Mouse (Mus musculus) gastrocnemius, adult 18-20 months (tissue): ENCODE results near the gene Vps11. TPM values are rescaled to one million over a fixed set of nuclear protein-coding genes. Genes with fewer than 3 reads are reported as not detected.
"Not testable (repeated sequence)": the region's sequence is repeated elsewhere in the genome, so short reads cannot be mapped to it uniquely, and the experiment has no call there.

Experiments
- DNase-seq: peaks from one replicate; pipeline ENCODE4 v3.0.0; 2021; ENCODE audit warnings: low spot score
- long read RNA-seq, 2 experiments: library from polyadenylated mRNA; stranded (forward); transcript quantifications; one replicate each; pipeline ENCODE4 v2.0.0; 2021
- total RNA-seq, 2 experiments: library from RNA; stranded (reverse); gene quantifications; 2 replicates each; pipeline ENCODE4 v1.2.3; 2021

Vps11 gene
- 10 to 100 TPM; 17.7 to 17.8 TPM for total RNA-seq
- long read RNA-seq, experiment 1, transcript Vps11-201 (16 exons, 3,536 nt): major isoform, 78 of 86 reads
- long read RNA-seq, experiment 1, partial matches to known transcripts: 5 of 86 reads
- long read RNA-seq, experiment 1, other reads (novel, unspliced or antisense): 3 of 86 reads
- long read RNA-seq, experiment 2, transcript Vps11-201 (16 exons, 3,536 nt): major isoform, 48 of 58 reads
- long read RNA-seq, experiment 2, partial matches to known transcripts: 8 of 58 reads
- long read RNA-seq, experiment 2, other reads (novel, unspliced or antisense): 2 of 58 reads

DNA sequence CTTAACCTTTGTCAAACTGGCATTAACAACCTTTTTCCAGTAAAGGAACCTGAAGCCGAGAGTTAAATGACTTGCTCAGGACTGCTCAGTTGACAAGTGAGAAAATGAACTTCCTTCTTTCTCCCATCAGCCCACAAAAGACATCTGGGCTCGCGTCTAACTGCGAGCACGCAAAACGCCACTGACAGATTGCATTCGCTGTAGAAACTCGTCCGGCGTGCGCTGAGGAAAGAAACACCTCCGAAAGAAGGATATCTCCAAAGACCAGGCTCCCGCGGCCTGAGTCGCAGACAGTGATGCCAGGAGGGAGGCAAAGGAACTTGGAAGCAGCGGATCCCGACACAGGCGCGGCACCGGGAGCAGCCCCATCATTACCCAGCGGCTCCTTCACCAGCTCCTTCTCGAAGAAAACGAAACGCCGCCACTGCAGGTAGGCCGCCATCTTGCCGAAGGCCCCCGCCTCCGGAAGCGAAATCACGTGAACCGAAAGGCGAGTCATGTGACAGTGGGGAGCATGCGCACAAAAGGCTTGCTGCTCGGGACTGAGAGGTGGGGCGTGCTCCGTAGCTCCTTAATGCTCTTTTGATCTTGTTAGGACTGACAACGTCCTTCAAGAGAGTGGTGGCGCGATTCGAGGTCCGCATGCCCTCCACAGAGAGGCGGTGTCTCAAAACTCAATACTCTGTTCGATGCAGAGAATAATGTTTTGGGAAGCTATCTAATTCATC is at the start of gene Vps11:
Vps11 (minus strand) TSS at position 481 of the 728 bp plus-strand sequence.
- DNase-seq: peak; percentile 96

- no peak for DNase-seq
Observed at GRCm38 (mm10) chr9:44410647-44411336, 49.3 kb upstream of the Vps11 start.

- DNase-seq: not testable (repeated sequence)
Observed at GRCm38 (mm10) chr9:44408693-44409092, 47.2 kb upstream of the Vps11 start.

DNA sequence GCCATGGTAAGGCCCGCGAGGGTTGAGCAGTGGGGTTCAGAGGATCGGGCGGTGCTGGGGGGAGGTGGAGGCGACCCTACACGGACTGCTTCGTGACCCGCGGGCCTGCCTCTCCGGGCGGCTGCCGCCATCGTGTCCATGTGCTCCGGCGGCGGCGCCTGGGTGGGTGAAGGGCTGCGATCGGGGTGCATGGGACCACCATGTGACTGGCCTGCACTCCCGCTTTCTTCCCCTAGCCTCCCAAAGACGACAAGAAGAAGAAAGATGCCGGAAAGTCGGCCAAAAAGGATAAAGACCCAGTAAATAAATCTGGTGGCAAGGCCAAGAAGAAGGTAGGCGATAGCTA is 46.3 kb upstream of the Vps11 start:
- DNase-seq: no peak

DNA sequence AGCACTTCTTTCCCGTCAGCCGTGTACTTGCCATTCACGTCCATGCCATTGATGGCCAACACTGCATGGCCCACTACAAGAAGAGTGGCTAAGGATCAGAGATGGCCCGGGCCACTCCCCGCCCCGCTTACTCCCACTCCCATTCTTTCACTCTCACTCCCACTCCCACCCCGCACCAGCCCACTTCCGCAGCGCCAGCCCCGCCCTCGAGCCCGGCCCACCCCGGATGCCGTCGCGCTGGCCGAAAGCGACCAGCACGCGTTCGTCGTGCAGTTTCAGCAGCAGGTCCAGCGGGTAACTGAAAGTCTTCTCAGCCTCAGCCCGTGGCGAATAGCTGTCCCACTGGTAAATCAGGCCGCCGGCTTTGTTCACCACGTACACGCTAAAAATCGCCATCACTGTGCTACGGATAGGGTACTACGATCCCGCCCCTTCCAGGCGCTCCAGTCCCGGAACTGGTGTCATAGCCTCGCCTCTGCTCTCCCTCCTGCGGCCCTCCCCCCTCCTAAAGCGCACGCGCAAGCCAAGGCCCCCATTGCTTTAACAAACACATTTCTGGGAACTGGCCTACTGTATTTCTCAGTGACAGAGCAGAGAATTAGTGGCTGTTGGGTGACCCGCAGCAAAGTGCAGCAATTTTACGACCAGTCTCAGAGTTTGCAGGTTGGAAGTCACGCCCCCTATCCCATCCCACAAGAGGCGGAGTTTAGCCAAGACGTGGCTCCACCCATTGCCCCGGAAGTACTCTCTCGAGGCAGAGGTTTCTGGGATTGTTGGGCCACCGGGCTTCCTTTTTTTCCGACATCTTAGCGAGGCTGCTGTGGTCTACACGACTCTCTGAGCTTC is 45.7 kb upstream of the Vps11 start, which contains the start of the genes Rps25 and Trappc4:
Rps25 (plus strand) TSS at position 234 of the 846 bp plus-strand sequence.
Trappc4 (minus strand) TSS at position 695 of the 846 bp plus-strand sequence.
- peak; percentile 94 for DNase-seq

GRCm38 (mm10) chr9:44405011-44405410 is 43.5 kb upstream of the Vps11 start:
- DNase-seq: no peak

GRCm38 (mm10) chr9:44401081-44401480 is 39.6 kb upstream of the Vps11 start:
- peak; percentile 47 for DNase-seq

DNA sequence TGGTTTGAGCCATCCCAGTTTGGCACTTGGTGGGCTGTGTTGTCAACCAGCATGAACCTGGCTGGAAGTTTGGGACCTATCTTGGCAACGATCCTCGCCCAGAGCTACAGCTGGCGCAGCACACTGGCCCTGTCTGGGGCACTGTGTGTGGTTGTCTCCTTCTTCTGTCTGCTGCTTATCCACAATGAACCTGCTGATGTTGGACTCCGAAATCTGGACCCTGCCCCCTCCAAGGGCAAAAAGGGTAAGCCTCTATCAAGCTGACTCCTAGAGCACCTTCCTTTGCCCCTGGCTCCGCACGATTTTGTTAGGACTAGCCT is 38.3 kb upstream of the Vps11 start:
- DNase-seq: no peak

GRCm38 (mm10) chr9:44399114-44399794 is 37.8 kb upstream of the Vps11 start:
- peak; percentile 80 for DNase-seq

- peak; percentile 24 for DNase-seq
Observed at GRCm38 (mm10) chr9:44398551-44398950, 37.1 kb upstream of the Vps11 start.

GRCm38 (mm10) chr9:44398087-44398486 is 36.6 kb upstream of the Vps11 start:
- peak; percentile 33 for DNase-seq

DNA sequence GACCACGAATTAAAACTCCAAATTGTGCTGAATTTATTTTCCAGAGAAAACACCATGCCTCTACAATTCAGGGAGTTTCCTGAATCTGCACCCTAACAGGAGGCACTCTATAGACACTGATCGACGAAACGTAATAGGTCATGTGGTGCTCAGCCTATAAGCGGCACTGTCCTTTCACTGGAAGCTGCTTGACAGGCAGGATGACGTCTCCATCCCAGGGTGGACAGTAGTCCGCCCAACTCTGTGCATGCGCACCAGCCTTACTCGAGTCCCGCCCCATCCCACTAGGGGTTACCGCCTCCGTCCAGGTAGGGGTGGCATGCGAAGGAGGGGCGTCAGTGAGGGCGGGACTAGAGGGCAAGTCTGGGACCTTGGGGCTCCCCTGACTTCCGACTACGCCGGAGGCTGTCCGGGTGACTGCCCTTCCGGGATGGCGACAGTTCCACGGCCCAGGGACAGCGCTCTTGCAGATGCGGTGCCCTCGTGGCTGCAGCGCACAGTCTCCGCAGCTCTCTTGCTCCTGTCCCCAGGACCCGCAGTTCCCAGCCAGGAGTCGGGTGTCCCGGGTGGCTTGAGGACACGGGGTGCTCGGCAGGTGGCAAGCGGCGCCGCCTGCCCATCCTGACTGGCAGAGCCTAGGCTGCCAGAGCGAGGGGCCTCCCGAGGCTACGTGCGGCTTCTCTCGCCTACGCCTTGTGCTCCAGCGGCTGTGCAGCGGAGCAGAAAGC is 35.4 kb upstream of the Vps11 start, which contains the start of gene Slc37a4:
Slc37a4 (plus strand) TSS at position 169 of the 728 bp plus-strand sequence.
- DNase-seq: peak; percentile 96

DNA sequence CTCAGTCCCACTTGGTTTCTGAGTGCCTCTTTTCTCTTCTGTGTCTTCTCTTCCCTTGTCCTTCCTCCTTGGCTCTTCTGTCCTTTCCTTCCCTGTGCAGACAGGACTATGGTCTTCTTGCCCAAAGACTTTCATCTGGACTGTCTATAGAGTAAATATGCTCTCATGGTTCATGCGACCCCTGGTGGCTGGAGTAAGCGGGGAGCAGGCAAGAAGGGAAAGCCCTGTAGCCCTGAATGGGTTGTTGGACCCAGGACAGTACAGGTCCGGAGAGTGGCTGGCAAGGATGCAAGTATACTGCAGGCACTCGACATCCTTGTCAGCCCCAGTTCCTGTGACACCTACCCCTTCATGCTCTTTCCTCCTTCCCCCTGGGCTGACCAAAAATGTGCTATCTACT is 30.0 kb upstream of the Vps11 start:
- peak; percentile 79 for DNase-seq

GRCm38 (mm10) chr9:44389273-44389672 is 27.8 kb upstream of the Vps11 start:
- DNase-seq: peak; percentile 38

GRCm38 (mm10) chr9:44387221-44387620 is 25.8 kb upstream of the Vps11 start:
- no peak for DNase-seq

- DNase-seq: no peak
Observed at GRCm38 (mm10) chr9:44384596-44384995, 23.1 kb upstream of the Vps11 start.

DNA sequence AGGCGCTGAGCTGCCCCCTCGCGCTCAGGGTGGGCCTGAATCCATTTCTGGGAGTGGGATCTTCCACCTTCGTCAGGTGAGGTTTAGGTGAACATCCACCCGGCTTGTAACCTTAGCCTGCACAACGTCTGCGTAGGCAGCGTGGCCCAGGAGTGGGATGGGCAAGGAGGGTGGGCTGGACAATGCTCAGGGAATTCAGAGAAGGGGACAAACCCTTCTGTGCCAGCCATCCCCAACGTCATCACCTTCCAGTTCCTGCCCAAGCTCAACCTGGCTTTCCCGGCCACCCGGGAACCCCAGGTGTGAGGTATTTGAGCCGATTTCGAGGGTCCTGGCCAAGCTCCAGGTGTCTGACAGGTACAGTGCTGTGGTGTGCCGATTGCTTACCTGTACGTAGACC is 18.4 kb upstream of the Vps11 start:
- no peak for DNase-seq

GRCm38 (mm10) chr9:44379054-44379834 is 17.8 kb upstream of the Vps11 start, which contains the start of gene Hyou1:
TSS of gene Hyou1 (plus strand) at chr9:44379490.
- DNase-seq: peak; percentile 99

DNA sequence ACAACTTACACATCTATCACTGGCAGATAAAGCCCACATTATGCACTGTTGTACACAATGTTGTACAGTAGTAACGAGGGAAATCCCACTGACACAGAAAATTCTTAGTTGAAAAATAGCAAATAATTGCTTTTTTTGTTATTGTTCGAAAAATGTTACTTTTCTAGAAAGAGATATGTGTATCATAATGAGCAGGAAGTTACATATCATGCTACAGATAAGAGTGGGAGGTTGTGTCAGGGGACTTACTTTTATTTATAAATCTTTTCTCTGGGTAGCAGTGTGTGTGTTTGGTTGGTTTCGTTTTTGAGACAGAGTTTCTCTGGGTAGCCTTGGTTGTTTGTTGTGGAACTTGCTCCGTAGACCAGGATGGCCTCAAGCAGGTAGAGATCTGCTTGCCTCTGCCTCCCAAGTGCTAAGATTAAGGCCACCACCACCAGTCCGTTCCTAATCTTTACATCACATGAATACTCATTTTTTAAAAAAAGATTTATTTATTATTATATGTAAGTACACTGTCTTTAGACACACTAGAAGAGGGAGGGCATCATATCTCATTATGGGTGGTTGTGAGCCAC is 16.8 kb upstream of the Vps11 start:
- DNase-seq: no peak
